Mouse (Mus musculus): ENCODE results near the gene Ppat. TPM values are rescaled to one million over a fixed set of nuclear protein-coding genes. Genes with fewer than 3 reads are reported as not detected.
"Not testable (repeated sequence)": the region's sequence is repeated elsewhere in the genome, so short reads cannot be mapped to it uniquely, and the experiment has no call there.

Ppat gene
- polyA plus RNA-seq, 1 experiment from 2014 or later: 12.5 TPM

GRCm38 (mm10) chr5:76975736-76976135 is 24.4 kb upstream of the Ppat start:
- DNase-seq (ENCODE audit: low spot score) (no peak), ATAC-seq (ENCODE audit: low FRiP score, low TSS enrichment) (no peak)
- H3K4me2 ChIP-seq (replicated peaks; ENCODE audit: low read depth): peak overlapping the region; percentile 74
- H3K27me3 ChIP-seq (ENCODE audit: control insufficient read depth, insufficient read depth, low read length): no peaks in the 10 kb centered on the region
- TF ChIP-seq CTCF (IDR thresholded peaks at IDR 0.05; ENCODE audit: low read depth) (no peak), EP300 (optimal IDR thresholded peaks at IDR 0.05) (no peak)
- H3K36me3 ChIP-seq (ENCODE audit: control insufficient read depth, insufficient read depth, low read length): peaks cover 8% of the 10 kb centered on the region
- no peak overlapping the region for H3K9ac ChIP-seq (ENCODE audit: low read length)
- WGBS: 83% methylated on average over 8 of the region's 8 CpGs
- H3K4me3 ChIP-seq (ENCODE audit: low read depth, low read length): peak overlapping the region; percentile 93
- H3K9me3 ChIP-seq (ENCODE audit: control insufficient read depth, low read length): no peaks in the 10 kb centered on the region
- H3K4me1 ChIP-seq (replicated peaks; ENCODE audit: control insufficient read depth, insufficient read depth): no peaks in the 10 kb centered on the region; the same call in 1 of the 2 replicates
- H3K27ac ChIP-seq (replicated peaks): no peak overlapping the region

GRCm38 (mm10) chr5:76974554-76975285 is 23.3 kb upstream of the Ppat start, which contains the start of gene Srp72:
TSS of gene Srp72 (plus strand) at chr5:76974683.
- WGBS: under 1% methylated on average over 52 of the region's 60 CpGs
- peak; percentile 93 for DNase-seq (ENCODE audit: low spot score)
- Histone ChIP-seq H3K27me3 (ENCODE audit: control insufficient read depth, insufficient read depth, low read length) (no peaks in the 10 kb centered on the region), H3K27ac (replicated peaks) (peak within 1 kb of the TSS; percentile 96), H3K4me2 (replicated peaks; ENCODE audit: low read depth) (peak within 1 kb of the TSS; percentile 74), H3K9ac (ENCODE audit: low read length) (peak within 1 kb of the TSS; percentile 95), H3K36me3 (ENCODE audit: control insufficient read depth, insufficient read depth, low read length) (peaks cover 4% of the 10 kb centered on the region), H3K4me1 (replicated peaks; ENCODE audit: control insufficient read depth, insufficient read depth) (no peaks in the 10 kb centered on the region; the same call in 1 of the 2 replicates), H3K9me3 (ENCODE audit: control insufficient read depth, low read length) (no peaks in the 10 kb centered on the region), H3K4me3 (ENCODE audit: low read depth, low read length) (peak within 1 kb of the TSS; percentile 93)
- ATAC-seq (ENCODE audit: low FRiP score, low TSS enrichment): peak; percentile 93
- TF ChIP-seq CTCF (IDR thresholded peaks at IDR 0.05; ENCODE audit: low read depth) (peak; percentile 8; the same call in 1 of the 2 replicates), EP300 (optimal IDR thresholded peaks at IDR 0.05) (no peak)

GRCm38 (mm10) chr5:76974207-76974553 is 22.8 kb upstream of the Ppat start:
- peak overlapping the region; percentile 35; the same call in 1 of the 2 replicates for H3K27ac ChIP-seq (replicated peaks)

GRCm38 (mm10) chr5:76973488-76973887 is 22.1 kb upstream of the Ppat start:
- Histone ChIP-seq H3K27ac (replicated peaks) (no peak overlapping the region), H3K27me3 (ENCODE audit: control insufficient read depth, insufficient read depth, low read length) (no peaks in the 10 kb centered on the region), H3K4me2 (replicated peaks; ENCODE audit: low read depth) (peak overlapping the region; percentile 74), H3K36me3 (ENCODE audit: control insufficient read depth, insufficient read depth, low read length) (peaks cover 3% of the 10 kb centered on the region; the same call in 1 of the 2 replicates), H3K4me1 (replicated peaks; ENCODE audit: control insufficient read depth, insufficient read depth) (no peaks in the 10 kb centered on the region; the same call in 1 of the 2 replicates), H3K9ac (ENCODE audit: low read length) (no peak overlapping the region), H3K9me3 (ENCODE audit: control insufficient read depth, low read length) (no peaks in the 10 kb centered on the region), H3K4me3 (ENCODE audit: low read depth, low read length) (no peak overlapping the region)
- no peak for TF ChIP-seq CTCF (IDR thresholded peaks at IDR 0.05; ENCODE audit: low read depth)
- TF ChIP-seq EP300 (optimal IDR thresholded peaks at IDR 0.05): no peak
- 60% methylated on average over 3 of the region's 3 CpGs for WGBS
- ATAC-seq (ENCODE audit: low FRiP score, low TSS enrichment) (peak; percentile 9; the same call in 1 of the 2 replicates), DNase-seq (ENCODE audit: low spot score) (no peak)

More at GRCm38 (mm10) chr5:76974207-76974553, 22.8 kb upstream of the Ppat start:
- Histone ChIP-seq H3K9me3 (ENCODE audit: control insufficient read depth, low read length) (no peaks in the 10 kb centered on the region), H3K4me1 (replicated peaks; ENCODE audit: control insufficient read depth, insufficient read depth) (no peaks in the 10 kb centered on the region; the same call in 1 of the 2 replicates), H3K9ac (ENCODE audit: low read length) (peak overlapping the region; percentile 95), H3K36me3 (ENCODE audit: control insufficient read depth, insufficient read depth, low read length) (no peaks in the 10 kb centered on the region; the same call in 1 of the 2 replicates), H3K27me3 (ENCODE audit: control insufficient read depth, insufficient read depth, low read length) (no peaks in the 10 kb centered on the region), H3K4me2 (replicated peaks; ENCODE audit: low read depth) (peak overlapping the region; percentile 74), H3K4me3 (ENCODE audit: low read depth, low read length) (peak overlapping the region; percentile 93)
- 2% methylated on average over 17 of the region's 17 CpGs for WGBS
- no peak for DNase-seq (ENCODE audit: low spot score)
- ATAC-seq (ENCODE audit: low FRiP score, low TSS enrichment): no peak; the same call in 1 of the 2 replicates
- TF ChIP-seq EP300 (optimal IDR thresholded peaks at IDR 0.05) (no peak), CTCF (IDR thresholded peaks at IDR 0.05; ENCODE audit: low read depth) (no peak)

GRCm38 (mm10) chr5:76971115-76971514 is 19.7 kb upstream of the Ppat start:
- not testable (repeated sequence) for DNase-seq (ENCODE audit: low spot score); ATAC-seq (ENCODE audit: low FRiP score, low TSS enrichment); H3K27me3 ChIP-seq (ENCODE audit: control insufficient read depth, insufficient read depth, low read length); H3K9me3 ChIP-seq (ENCODE audit: control insufficient read depth, low read length); H3K4me2 ChIP-seq (replicated peaks; ENCODE audit: low read depth); H3K9ac ChIP-seq (ENCODE audit: low read length); H3K36me3 ChIP-seq (ENCODE audit: control insufficient read depth, insufficient read depth, low read length); H3K4me3 ChIP-seq (ENCODE audit: low read depth, low read length); H3K4me1 ChIP-seq (replicated peaks; ENCODE audit: control insufficient read depth, insufficient read depth); H3K27ac ChIP-seq (replicated peaks)
- WGBS: 55% methylated on average over 1 of the region's 1 CpGs

DNA sequence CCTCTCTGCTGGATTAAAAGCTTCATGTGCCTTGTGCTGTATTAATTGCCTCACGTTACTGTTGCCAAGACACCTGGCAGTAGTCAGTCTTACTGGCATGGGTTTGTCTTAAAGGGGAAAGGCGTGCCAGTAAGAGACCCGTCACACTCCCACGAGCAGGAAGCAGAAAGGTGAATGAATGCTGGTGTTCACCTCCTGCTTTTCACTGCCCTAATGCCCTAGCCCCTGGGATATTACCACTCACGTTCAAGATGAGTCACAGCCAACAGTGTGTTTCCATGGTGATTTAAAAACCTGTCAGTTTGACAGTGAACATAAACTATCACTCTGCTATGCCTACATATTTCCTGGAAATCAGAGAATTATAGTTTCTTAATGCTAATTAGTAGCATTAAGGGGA is 17.9 kb upstream of the Ppat start:
- H3K36me3 ChIP-seq (ENCODE audit: control insufficient read depth, insufficient read depth, low read length): 0 out of 2 replicates have a peak, but pooled peaks cover 6% of the 10 kb centered on the region
- DNase-seq (ENCODE audit: low spot score): no peak
- ATAC-seq (ENCODE audit: low FRiP score, low TSS enrichment): no peak

More for the DNA sequence above, 17.9 kb upstream of the Ppat start:
- H3K4me3 ChIP-seq (ENCODE audit: low read depth, low read length): no peak overlapping the region
- no peaks in the 10 kb centered on the region for H3K27me3 ChIP-seq (ENCODE audit: control insufficient read depth, insufficient read depth, low read length)
- no peak overlapping the region for H3K9ac ChIP-seq (ENCODE audit: low read length)
- H3K4me2 ChIP-seq (replicated peaks; ENCODE audit: low read depth): no peak overlapping the region
- H3K4me1 ChIP-seq (replicated peaks; ENCODE audit: control insufficient read depth, insufficient read depth): no peaks in the 10 kb centered on the region
- 52% methylated on average over 5 of the region's 5 CpGs for WGBS
- TF ChIP-seq CTCF (IDR thresholded peaks at IDR 0.05; ENCODE audit: low read depth) (no peak), EP300 (optimal IDR thresholded peaks at IDR 0.05) (no peak)
- no peaks in the 10 kb centered on the region for H3K9me3 ChIP-seq (ENCODE audit: control insufficient read depth, low read length)
- H3K27ac ChIP-seq (replicated peaks): no peak overlapping the region
